Mouse (Mus musculus): ENCODE data around the gene Dbi. TPM values are rescaled to one million over a fixed set of nuclear protein-coding genes. Genes with fewer than 3 reads are reported as not detected.

Dbi gene
- 27.2 TPM for total RNA-seq (2023)

GRCm38 (mm10) chr1:120120969-120121811, at the start of gene Dbi, which contains the start of gene 3110009E18Rik:
TSS of gene Dbi (minus strand) at chr1:120121078.
TSS of gene 3110009E18Rik (plus strand) at chr1:120121187.

DNA sequence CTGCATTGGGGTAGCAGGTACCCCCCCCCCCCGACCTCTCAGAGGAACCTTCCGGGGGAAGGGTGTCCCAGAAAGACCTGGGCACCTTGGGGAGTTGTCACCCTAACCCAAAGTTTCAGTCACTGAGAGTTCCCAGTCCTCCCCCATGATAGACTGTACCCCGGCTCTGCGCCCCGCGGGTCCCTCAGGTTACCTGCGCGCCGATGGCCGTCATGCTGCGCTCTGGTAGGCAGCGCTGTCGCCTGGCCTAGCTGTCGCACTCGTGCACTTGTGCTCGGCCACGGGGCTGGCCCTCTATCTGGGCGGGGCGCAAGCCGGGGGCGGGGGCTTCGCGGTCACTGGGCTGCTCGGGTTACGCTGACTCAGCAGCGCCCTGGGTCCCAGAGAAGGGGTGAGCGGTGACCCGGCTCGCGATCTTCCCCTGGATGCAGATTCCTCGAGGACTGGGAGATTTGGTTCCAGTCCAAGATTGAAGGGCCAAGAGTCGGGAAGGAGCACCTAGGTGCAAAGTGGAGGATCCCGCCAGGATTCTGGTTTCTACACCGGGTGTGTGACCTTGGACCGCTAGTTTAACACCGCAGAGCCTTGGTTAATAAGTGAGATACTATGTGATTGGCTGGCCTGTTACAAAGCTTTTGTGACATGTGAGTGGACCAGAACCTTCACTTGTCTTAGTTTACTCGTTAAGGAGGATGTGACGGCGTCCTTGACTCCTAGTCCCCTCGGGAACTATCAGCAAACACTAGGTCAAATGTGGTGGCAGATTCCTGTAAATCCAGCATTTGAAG, 47.2 kb downstream of the Dbi start, which contains the start of gene Tmem37:
Gene Tmem37, minus strand, starts transcription at position 556 of the 788 bp plus-strand sequence.

Other genes starting within 250 kb of the Dbi start
- 2.5 TPM for gene Tmem177, start 207.9 kb downstream of the Dbi start, total RNA-seq (2023)
- gene Cfap221, start 123.8 kb downstream of the Dbi start, total RNA-seq (2023) = not detected
- not detected for gene Sctr, start 114.2 kb downstream of the Dbi start, total RNA-seq (2023)
- gene Tmem37, start 47.0 kb downstream of the Dbi start, total RNA-seq (2023) = not detected
- gene 3110009E18Rik, start 109 bp upstream of the Dbi start, total RNA-seq (2023) = 14.5 TPM
- gene Steap3, start 151.6 kb upstream of the Dbi start, total RNA-seq (2023) = 0.97 TPM
- gene C1ql2, start 219.5 kb upstream of the Dbi start, total RNA-seq (2023) = not detected

All from CD4-positive naive resting alpha-beta T cell, adult 76 days (primary cell).